Mouse (Mus musculus) forebrain, postnatal 0 days (tissue): ENCODE results near the gene Maml2. TPM values are rescaled to one million over a fixed set of nuclear protein-coding genes. Genes with fewer than 3 reads are reported as not detected.

Source experiments
- ATAC-seq: fragments of 200-750 bp; cut with Nextera tagmentation; 2 replicates; pipeline ENCODE4 v1.8.0; 2017; ENCODE audit warnings: mild to moderate bottlenecking, moderate library complexity
- DNase-seq: peaks from one replicate; pipeline ENCODE4 v3.0.0-alpha.2; 2015
- H3K27ac ChIP-seq: fragments of 300-500 bp; sonication (generic); 2 replicates; pipeline ENCODE4 v1.5.1; 2014; ENCODE audit warnings: low read depth, mild to moderate bottlenecking, antibody characterized with exemption, low read length, moderate library complexity, mixed read lengths
- H3K27me3 ChIP-seq: fragments of 300-500 bp; sonication (generic); 2 replicates; pipeline ENCODE4 v1.6.1; 2014; ENCODE audit warnings: mild to moderate bottlenecking, low read length, mixed read lengths; ENCODE audit not compliant: insufficient read depth
- H3K36me3 ChIP-seq: fragments of 300-500 bp; sonication (generic); 2 replicates; pipeline ENCODE4 v1.6.1; 2014; ENCODE audit warnings: mild to moderate bottlenecking, moderate library complexity; ENCODE audit not compliant: insufficient read depth
- H3K4me1 ChIP-seq: fragments of 300-500 bp; sonication (generic); 2 replicates; pipeline ENCODE4 v1.6.1; 2014; ENCODE audit warnings: antibody characterized with exemption; ENCODE audit not compliant: insufficient read depth
- H3K4me2 ChIP-seq: fragments of 300-500 bp; sonication (generic); 2 replicates; pipeline ENCODE4 v1.6.1; 2014; ENCODE audit warnings: low read depth, mild to moderate bottlenecking, moderate library complexity
- H3K4me3 ChIP-seq: fragments of 300-500 bp; sonication (generic); 2 replicates; pipeline ENCODE4 v1.5.1; 2014; ENCODE audit warnings: low read depth, low read length, mixed read lengths
- H3K9ac ChIP-seq: fragments of 300-500 bp; sonication (generic); 2 replicates; pipeline ENCODE4 v1.6.1; 2014; ENCODE audit warnings: mild to moderate bottlenecking
- H3K9me3 ChIP-seq: fragments of 300-500 bp; sonication (generic); 2 replicates; pipeline ENCODE4 v1.6.1; 2016; ENCODE audit warnings: low read length
- CTCF ChIP-seq: sonication (generic); IDR thresholded peaks from 2 replicates; pipeline ENCODE4 v1.5.1; 2016; ENCODE audit warnings: antibody characterized with exemption, control low read depth, low read depth
- WGBS: fragments of 180-500 bp; shearing (Covaris S2); extraction: QIAGEN DNeasy Blood & Tissue Kit; methylation state at CpG from one replicate; pipeline ENCODE4 v1.1.7; 2014; 5-methylcytosine and 5-hydroxymethylcytosine counted together
- polyA plus RNA-seq: library from polyadenylated mRNA; unstranded; fragments of >200 nt; fragmentation: Nextera tagmentation; extraction: Ambion mirVana; gene quantifications from 2 replicates; pipeline ENCODE4 v1.2.1, GENCODE M21; 2015
- total RNA-seq: library from RNA; depleted of rRNA; stranded (reverse); fragments of >200 nt; gene quantifications from 2 replicates; pipeline ENCODE4 v1.2.3, GENCODE M21; 2014

The Maml2 gene
- total and polyA plus RNA-seq, 2 experiments from 2014 or later = 6.4 to 9.5 TPM

DNA sequence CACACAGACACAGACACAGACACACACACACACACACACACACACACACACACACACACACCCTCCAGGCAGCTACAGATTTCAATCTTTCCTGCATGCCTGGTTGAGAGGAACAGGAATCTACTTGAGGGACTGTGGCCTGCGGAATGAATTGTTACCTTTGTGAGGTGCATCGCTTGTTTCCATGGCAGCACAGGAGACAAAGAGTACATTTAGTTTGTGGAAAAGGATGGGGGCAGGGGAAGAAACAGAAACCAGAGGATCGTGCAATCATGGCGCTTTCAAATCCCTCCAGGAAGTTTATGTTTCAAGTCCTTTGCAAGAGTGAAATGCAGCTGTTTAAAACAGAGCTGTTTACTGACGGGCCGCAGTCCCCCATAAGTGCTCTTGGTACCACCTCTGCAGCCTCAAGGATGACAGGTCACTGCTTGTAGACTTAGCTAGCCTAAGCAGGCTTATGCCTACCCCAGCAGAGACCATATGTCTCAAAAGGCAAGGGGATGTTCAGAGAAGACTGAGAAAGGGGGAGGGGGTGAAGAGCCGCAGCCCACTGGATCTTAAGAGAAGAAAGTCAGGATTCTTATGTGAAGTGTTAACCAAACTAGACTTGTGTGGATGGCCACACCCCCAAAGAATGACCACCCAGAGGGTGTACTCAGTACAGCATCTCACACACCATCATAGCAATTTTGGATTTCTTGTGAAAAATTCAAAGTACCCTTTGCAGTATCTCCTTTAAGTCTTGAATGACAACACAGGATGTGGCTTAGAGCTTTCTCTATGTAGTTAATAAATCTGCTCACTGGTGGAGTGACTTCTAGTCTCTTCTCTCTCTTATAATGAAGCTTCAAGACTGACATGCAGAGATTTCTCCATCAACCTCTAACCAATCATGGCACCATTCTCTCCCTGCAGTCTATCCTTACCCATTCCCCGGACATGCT, 315.8 kb downstream of the Maml2 start:
- Histone ChIP-seq H3K27me3 (no peaks in the 10 kb centered on the region), H3K9ac (no peak overlapping the region), H3K4me2 (no peak overlapping the region), H3K4me3 (no peak overlapping the region), H3K27ac (0 out of 2 replicates have a peak overlapping the region, but pooled peaks have one; percentile 29), H3K36me3 (no peaks in the 10 kb centered on the region), H3K9me3 (no peaks in the 10 kb centered on the region), H3K4me1 (peaks cover 8% of the 10 kb centered on the region; the same call in 1 of the 2 replicates)
- 32% methylated on average over 8 of the region's 8 CpGs for WGBS
- peak; percentile 82 for ATAC-seq
- peak; percentile 52 for DNase-seq
- TF ChIP-seq CTCF = no peak

GRCm38 (mm10) chr9:13616383-13617009, 318.7 kb downstream of the Maml2 start:
- no peaks in the 10 kb centered on the region for H3K27me3 ChIP-seq
- H3K9ac ChIP-seq = no peak overlapping the region
- no peak overlapping the region for H3K4me2 ChIP-seq
- WGBS = 25% methylated on average over 5 of the region's 5 CpGs
- TF ChIP-seq CTCF = no peak
- ATAC-seq = no peak
- no peaks in the 10 kb centered on the region for H3K9me3 ChIP-seq
- no peak overlapping the region for H3K4me3 ChIP-seq
- no peaks in the 10 kb centered on the region for H3K36me3 ChIP-seq
- H3K27ac ChIP-seq = 0 out of 2 replicates have a peak overlapping the region, but pooled peaks have one; percentile 2
- no peak for DNase-seq
- peaks cover 8% of the 10 kb centered on the region; the same call in 1 of the 2 replicates for H3K4me1 ChIP-seq

DNA sequence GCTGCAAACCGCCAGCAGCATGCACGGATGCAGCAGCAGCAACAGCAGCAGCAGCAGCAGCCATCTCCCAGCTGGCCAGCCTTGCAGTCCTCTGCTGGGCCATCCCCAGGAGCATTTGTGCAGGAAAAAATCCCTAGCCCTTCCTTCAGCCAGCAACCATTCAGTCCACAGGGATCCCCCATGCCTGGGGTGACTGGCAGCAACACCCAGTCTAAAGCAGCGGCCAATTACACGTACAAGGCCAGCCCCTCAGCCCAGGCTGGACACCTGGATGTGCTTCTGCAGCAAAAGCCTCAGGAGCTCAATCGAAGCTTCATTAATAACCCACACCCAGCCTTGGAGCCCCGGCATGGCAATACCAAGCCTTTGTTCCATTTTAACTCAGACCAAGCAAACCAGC, 323.0 kb downstream of the Maml2 start:
- WGBS = 67% methylated on average over 6 of the region's 6 CpGs
- H3K27ac ChIP-seq = no peak overlapping the region

GRCm38 (mm10) chr9:13621941-13622340, 324.2 kb downstream of the Maml2 start:
- H3K9ac ChIP-seq = no peak overlapping the region
- H3K4me3 ChIP-seq = no peak overlapping the region
- DNase-seq (no peak), ATAC-seq (no peak)
- no peaks in the 10 kb centered on the region for H3K36me3 ChIP-seq
- H3K9me3 ChIP-seq = no peaks in the 10 kb centered on the region
- H3K4me2 ChIP-seq = no peak overlapping the region
- 96% methylated on average over 3 of the region's 3 CpGs for WGBS
- H3K27ac ChIP-seq = no peak overlapping the region
- H3K4me1 ChIP-seq = 0 out of 2 replicates have a peak, but pooled peaks cover 6% of the 10 kb centered on the region
- no peaks in the 10 kb centered on the region for H3K27me3 ChIP-seq
- TF ChIP-seq CTCF = 0 out of 2 replicates have a peak, but pooled peaks have one; percentile 7

More for the DNA sequence above, 323.0 kb downstream of the Maml2 start:
- no peak for TF ChIP-seq CTCF
- DNase-seq = no peak
- Histone ChIP-seq H3K4me1 (no peaks in the 10 kb centered on the region), H3K4me2 (no peak overlapping the region), H3K36me3 (no peaks in the 10 kb centered on the region), H3K27me3 (no peaks in the 10 kb centered on the region), H3K9me3 (no peaks in the 10 kb centered on the region), H3K4me3 (no peak overlapping the region), H3K9ac (no peak overlapping the region)
- ATAC-seq = no peak

DNA sequence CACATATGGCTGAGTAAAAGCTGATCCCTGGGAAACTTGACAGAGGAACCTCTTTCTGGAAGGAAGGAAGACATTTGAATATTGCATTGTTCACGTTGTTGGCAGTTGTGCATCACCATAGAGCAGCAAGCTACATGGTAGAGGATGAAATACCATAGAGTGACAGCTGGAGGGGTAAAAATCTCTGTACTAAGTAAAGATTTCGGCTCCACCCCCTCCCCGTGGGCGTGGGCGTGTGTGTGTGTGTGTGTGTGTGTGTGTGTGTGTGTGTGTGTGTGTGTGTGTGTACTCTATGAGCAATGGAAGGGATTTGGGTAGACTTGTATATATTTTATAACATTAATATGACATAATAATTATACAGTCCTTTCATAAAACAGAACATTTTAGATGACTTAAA, 324.7 kb downstream of the Maml2 start:
- H3K36me3 ChIP-seq = no peaks in the 10 kb centered on the region
- no peak overlapping the region for H3K4me3 ChIP-seq
- H3K4me2 ChIP-seq = no peak overlapping the region
- no peaks in the 10 kb centered on the region for H3K27me3 ChIP-seq
- no peak overlapping the region for H3K27ac ChIP-seq
- DNase-seq (no peak), ATAC-seq (no peak)
- WGBS = 86% methylated on average over 5 of the region's 5 CpGs
- TF ChIP-seq CTCF = no peak
- H3K4me1 ChIP-seq = 0 out of 2 replicates have a peak, but pooled peaks cover 6% of the 10 kb centered on the region
- no peaks in the 10 kb centered on the region for H3K9me3 ChIP-seq
- no peak overlapping the region for H3K9ac ChIP-seq

DNA sequence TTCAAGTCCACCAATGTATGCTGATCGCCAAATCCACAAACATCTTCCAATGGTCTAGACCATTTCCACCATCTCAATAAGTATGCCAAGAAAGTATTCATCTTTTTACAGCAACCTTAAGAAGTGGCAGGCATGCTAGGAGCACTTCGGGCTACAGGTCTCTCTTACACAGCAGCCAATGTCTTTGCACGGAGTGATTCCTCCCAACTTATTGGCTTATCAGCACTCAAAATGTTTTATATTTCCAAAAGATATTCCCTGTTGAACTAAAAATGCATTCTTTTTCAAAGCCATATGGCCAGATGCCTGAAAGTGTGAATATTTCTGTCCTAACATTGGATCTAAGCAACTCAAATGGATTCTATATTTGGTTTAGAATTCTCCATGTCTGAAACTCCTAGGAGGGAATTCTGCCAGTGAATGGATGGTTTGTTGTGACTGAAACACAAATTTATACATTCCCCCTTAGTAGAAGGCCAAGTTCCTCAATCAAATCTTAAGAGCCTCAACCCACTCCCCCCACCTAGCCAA, 326.2 kb downstream of the Maml2 start:
- TF ChIP-seq CTCF = no peak
- H3K27me3 ChIP-seq = no peaks in the 10 kb centered on the region
- H3K27ac ChIP-seq = no peak overlapping the region
- H3K9me3 ChIP-seq = no peaks in the 10 kb centered on the region
- 76% methylated on average over 3 of the region's 3 CpGs for WGBS
- H3K4me2 ChIP-seq = no peak overlapping the region
- DNase-seq (peak; percentile 58), ATAC-seq (peak; percentile 65)
- H3K36me3 ChIP-seq = no peaks in the 10 kb centered on the region
- H3K9ac ChIP-seq = no peak overlapping the region
- no peak overlapping the region for H3K4me3 ChIP-seq
- 0 out of 2 replicates have a peak, but pooled peaks cover 6% of the 10 kb centered on the region for H3K4me1 ChIP-seq
